Mouse (Mus musculus) C2C12 (cell line): Measurements from ENCODE around the gene Itih2. TPM values are rescaled to one million over a fixed set of nuclear protein-coding genes. Genes with fewer than 3 reads are reported as not detected.

Experiments used
- H3K27me3 ChIP-seq: one replicate; pipeline ENCODE4 v1.6.1; 2011; ENCODE audit not compliant: control insufficient read depth, insufficient read depth, insufficient read length
- H3K36me3 ChIP-seq: one replicate; pipeline ENCODE4 v1.6.1; 2011; ENCODE audit not compliant: control insufficient read depth, insufficient read depth
- H3K4me3 ChIP-seq: one replicate; pipeline ENCODE4 v1.5.1; 2011; ENCODE audit warnings: mild to moderate bottlenecking, control low read depth; ENCODE audit not compliant: poor library complexity, insufficient read depth, severe bottlenecking
- H3K79me2 ChIP-seq: one replicate; pipeline ENCODE4 v1.6.1; 2011; ENCODE audit not compliant: control insufficient read depth, insufficient read depth
- H3K79me3 ChIP-seq: one replicate; pipeline ENCODE4 v1.6.1; 2011; ENCODE audit warnings: low read depth, control low read depth
- H3ac ChIP-seq: one replicate; pipeline ENCODE3; 2011; ENCODE audit warnings: low read depth; ENCODE audit not compliant: control insufficient read depth, insufficient read length
- CEBPB ChIP-seq: IDR thresholded peaks from one replicate; pipeline ENCODE4 v1.6.1; 2011; ENCODE audit warnings: low read depth, mild to moderate bottlenecking, control low read depth, moderate library complexity
- CTCF ChIP-seq: IDR thresholded peaks from one replicate; pipeline ENCODE4 v1.5.1; 2011; ENCODE audit not compliant: control insufficient read depth, insufficient read depth, insufficient read length
- FOSL1 ChIP-seq: IDR thresholded peaks from one replicate; pipeline ENCODE4 v1.8.0; 2011; ENCODE audit warnings: mild to moderate bottlenecking, low read length; ENCODE audit not compliant: poor library complexity, insufficient read depth, severe bottlenecking
- MAX ChIP-seq: IDR thresholded peaks from one replicate; pipeline ENCODE4 v1.6.1; 2011; ENCODE audit warnings: mild to moderate bottlenecking, control low read depth
- MYOD1 ChIP-seq: IDR thresholded peaks from one replicate; pipeline ENCODE4 v1.6.1; 2011; ENCODE audit warnings: low read depth; ENCODE audit not compliant: control insufficient read depth, insufficient read length
- MYOG ChIP-seq: IDR thresholded peaks from one replicate; pipeline ENCODE4 v1.6.1; 2011; ENCODE audit not compliant: control insufficient read depth, insufficient read length; ENCODE audit errors: extremely low read depth
- USF1 ChIP-seq: IDR thresholded peaks from one replicate; pipeline ENCODE4 v1.6.1; 2011; ENCODE audit warnings: low read depth, mild to moderate bottlenecking, control low read depth, moderate library complexity
- polyA plus RNA-seq: library from polyadenylated mRNA; unstranded; fragments of >200 nt; fragmentation: generic; extraction: Trizol; gene quantifications from one replicate; pipeline ENCODE4 v1.2.1, GENCODE M21; 2012; ENCODE audit warnings: missing spikeins

Itih2 gene
- polyA plus RNA-seq, 1 experiment = not detected

GRCm38 (mm10) chr2:10050878-10051277 is 80.3 kb downstream of the Itih2 start:
- peaks cover 27% of the 10 kb centered on the region for H3K36me3 ChIP-seq
- no peaks in the 10 kb centered on the region for H3K27me3 ChIP-seq
- H3K79me2 ChIP-seq = peaks cover 32% of the 10 kb centered on the region
- TF ChIP-seq CEBPB = no peak
- TF ChIP-seq USF1 = no peak
- no peak for TF ChIP-seq MAX
- TF ChIP-seq MYOD1 = no peak
- TF ChIP-seq FOSL1 = no peak
- no peak for TF ChIP-seq MYOG
- no peak for TF ChIP-seq CTCF
- peaks cover 17% of the 10 kb centered on the region for H3K79me3 ChIP-seq
- no peak overlapping the region for H3ac ChIP-seq
- H3K4me3 ChIP-seq = no peak overlapping the region

GRCm38 (mm10) chr2:10049456-10049855 is 81.7 kb downstream of the Itih2 start:
- peaks cover 13% of the 10 kb centered on the region for H3K36me3 ChIP-seq
- peaks cover 46% of the 10 kb centered on the region for H3K79me2 ChIP-seq
- no peak for TF ChIP-seq FOSL1
- TF ChIP-seq USF1 = no peak
- TF ChIP-seq MYOG = no peak
- TF ChIP-seq CEBPB = peak; percentile 8
- no peak overlapping the region for H3ac ChIP-seq
- no peaks in the 10 kb centered on the region for H3K27me3 ChIP-seq
- H3K4me3 ChIP-seq = peak overlapping the region; percentile 95
- peaks cover 26% of the 10 kb centered on the region for H3K79me3 ChIP-seq

GRCm38 (mm10) chr2:10048461-10048860 is 82.7 kb downstream of the Itih2 start, which contains the start of gene Taf3:
Gene Taf3 (minus strand): TSS chr2:10048596.
- no peaks in the 10 kb centered on the region for H3K27me3 ChIP-seq
- peaks cover 56% of the 10 kb centered on the region for H3K79me2 ChIP-seq
- H3K36me3 ChIP-seq = peaks cover 4% of the 10 kb centered on the region
- peaks cover 27% of the 10 kb centered on the region for H3K79me3 ChIP-seq
- H3ac ChIP-seq = peak within 1 kb of the TSS; percentile 79
- TF ChIP-seq CTCF (no peak), MYOD1 (peak; percentile 28), MAX (peak; percentile 15)
- H3K4me3 ChIP-seq = peak within 1 kb of the TSS; percentile 95

DNA sequence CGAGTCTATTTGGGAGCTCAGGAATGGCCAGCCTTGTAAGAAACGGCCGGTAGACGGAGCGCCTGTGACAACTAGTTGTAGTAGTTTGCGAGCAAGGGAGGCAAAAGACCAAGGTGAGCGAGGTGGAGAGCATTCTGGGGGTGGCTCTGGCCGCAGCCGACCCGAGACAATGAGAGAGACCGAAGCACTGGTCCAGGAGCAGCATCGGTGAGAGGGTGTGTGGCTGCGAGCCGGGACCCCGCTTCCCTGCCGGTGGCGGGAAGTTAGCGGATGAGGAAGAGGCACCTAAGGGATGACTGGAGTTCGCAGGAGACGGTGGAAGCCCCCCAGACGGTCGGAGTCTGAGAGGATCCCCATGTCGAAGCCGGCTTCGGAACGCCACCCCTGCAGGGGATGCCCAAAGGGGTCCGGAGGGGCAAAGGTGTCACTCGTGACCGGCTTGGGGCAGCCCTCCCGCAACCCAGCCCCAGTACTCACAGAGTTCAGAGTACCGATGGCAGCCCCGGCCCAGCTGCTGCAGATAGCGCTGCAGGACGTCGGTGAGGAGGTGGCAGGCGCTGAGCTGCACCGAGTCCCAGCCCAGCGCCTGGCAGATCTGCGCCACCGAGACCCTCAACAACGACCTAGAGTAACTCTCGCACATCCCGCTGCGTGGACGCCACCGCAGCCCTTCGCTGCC is 83.3 kb downstream of the Itih2 start:
- Histone ChIP-seq H3K79me3 (peaks cover 27% of the 10 kb centered on the region), H3K36me3 (no peaks in the 10 kb centered on the region), H3K27me3 (no peaks in the 10 kb centered on the region), H3K4me3 (peak overlapping the region; percentile 95), H3ac (peak overlapping the region; percentile 79), H3K79me2 (peaks cover 60% of the 10 kb centered on the region)
- no peak for TF ChIP-seq MYOG
- TF ChIP-seq USF1 = no peak
- no peak for TF ChIP-seq CEBPB
- no peak for TF ChIP-seq MYOD1
- no peak for TF ChIP-seq CTCF
- no peak for TF ChIP-seq MAX
- no peak for TF ChIP-seq FOSL1

Other genes starting within 250 kb of the Itih2 start
- gene 9230102O04Rik, start 241.9 kb downstream of the Itih2 start, polyA plus RNA-seq = not detected
- gene Gata3, start 241.4 kb downstream of the Itih2 start, polyA plus RNA-seq = 4.0 TPM
- 7.0 TPM for gene Taf3, start 82.8 kb downstream of the Itih2 start, polyA plus RNA-seq
- 526 TPM for gene Atp5c1, start 50.9 kb downstream of the Itih2 start, polyA plus RNA-seq
- 7.5 TPM for gene Kin, start 50.8 kb downstream of the Itih2 start, polyA plus RNA-seq
- gene Itih5, start 22.2 kb upstream of the Itih2 start, polyA plus RNA-seq = not detected
- gene Sfmbt2, start 239.1 kb upstream of the Itih2 start, polyA plus RNA-seq = 0.11 TPM